Mouse (Mus musculus) megakaryocyte-erythroid progenitor cell, adult 5-6 weeks (primary cell): ENCODE measurements around the gene Ntsr2. TPM values are rescaled to one million over a fixed set of nuclear protein-coding genes. Genes with fewer than 3 reads are reported as not detected.
"Not testable (repeated sequence)": the region's sequence is repeated elsewhere in the genome, so short reads cannot be mapped to it uniquely, and the experiment has no call there.

Experiments
- ATAC-seq: replicated peaks from 2 replicates; pipeline ENCODE4 v1.8.0; 2016; ENCODE audit warnings: mild to moderate bottlenecking, inconsistent platforms; ENCODE audit not compliant: severe bottlenecking, poor library complexity, low FRiP score, low TSS enrichment
- total RNA-seq, 2 experiments: library from RNA; stranded (forward) in 1 of 2; stranded (reverse) in 1 of 2; fragments of 200-1000, 215-1000 nt in 1 of 2; fragments of >200 nt in 1 of 2; fragmentation: Nextera tagmentation in 1 of 2; gene quantifications; 2 replicates each; pipeline ENCODE4 v1.2.3; 2014 to 2017

The Ntsr2 gene
- total RNA-seq, 2 experiments from 2014 or later: not detected

GRCm38 (mm10) chr12:16644698-16645097 lies 8.5 kb upstream of the Ntsr2 start:
- no peak for ATAC-seq

GRCm38 (mm10) chr12:16646780-16647409 lies 6.3 kb upstream of the Ntsr2 start:
- no peak for ATAC-seq

GRCm38 (mm10) chr12:16648273-16648672 lies 4.9 kb upstream of the Ntsr2 start:
- ATAC-seq: no peak

GRCm38 (mm10) chr12:16649819-16650218 lies 3.4 kb upstream of the Ntsr2 start:
- ATAC-seq: no peak

- no peak for ATAC-seq
Observed at GRCm38 (mm10) chr12:16655604-16656003, 2.4 kb downstream of the Ntsr2 start.

- no peak for ATAC-seq
Observed at GRCm38 (mm10) chr12:16656906-16657875, 4.0 kb downstream of the Ntsr2 start.

- no peak for ATAC-seq
Observed at GRCm38 (mm10) chr12:16661459-16661858, 8.3 kb downstream of the Ntsr2 start.

- no peak for ATAC-seq
Observed at GRCm38 (mm10) chr12:16661936-16662335, 8.8 kb downstream of the Ntsr2 start.

GRCm38 (mm10) chr12:16662955-16663585 lies 9.9 kb downstream of the Ntsr2 start:
- ATAC-seq: no peak

GRCm38 (mm10) chr12:16665022-16665421 lies 11.8 kb downstream of the Ntsr2 start:
- no peak for ATAC-seq

GRCm38 (mm10) chr12:16669176-16669575 lies 16.0 kb downstream of the Ntsr2 start:
- ATAC-seq: no peak

- ATAC-seq: no peak
Observed at GRCm38 (mm10) chr12:16672246-16672645, 19.1 kb downstream of the Ntsr2 start.

- ATAC-seq: no peak
Observed at GRCm38 (mm10) chr12:16690631-16691030, 37.4 kb downstream of the Ntsr2 start.

GRCm38 (mm10) chr12:16694783-16695182 lies 41.6 kb downstream of the Ntsr2 start:
- ATAC-seq: no peak

GRCm38 (mm10) chr12:16695252-16695651 lies 42.1 kb downstream of the Ntsr2 start:
- ATAC-seq: not testable (repeated sequence)

GRCm38 (mm10) chr12:16696146-16696545 lies 43.0 kb downstream of the Ntsr2 start:
- ATAC-seq: no peak

GRCm38 (mm10) chr12:16698691-16699090 lies 45.5 kb downstream of the Ntsr2 start:
- no peak for ATAC-seq
